Mouse (Mus musculus): Measurements from ENCODE around the gene H13. TPM values are rescaled to one million over a fixed set of nuclear protein-coding genes. Genes with fewer than 3 reads are reported as not detected.

H13 gene
- total and polyA plus RNA-seq, 3 experiments, result 116 to 175 (median 137) TPM

- dilution Hi-C loops (cut with MboI; ENCODE audit: extremely low pct_ligation_motif_present, extremely low pct_unique_long_range_greater_than_20kb, low sequenced_read_pairs), result no loop called here
- no peak for DNase-seq (ENCODE audit: extremely low read depth)
- Histone ChIP-seq H3K4me3 (replicated peaks in 1 of 3; ENCODE audit: low read depth in 2 of 3, low read length in 2 of 3, poor library complexity in 1 of 3) (no peak overlapping the region), H3K9ac (ENCODE audit: insufficient read depth, low read depth) (no peak overlapping the region), H3K27ac (ENCODE audit: insufficient read depth, low read depth) (no peak overlapping the region), H3K27me3 (replicated peaks) (peaks cover 3% of the 10 kb centered on the region), H3K9me3 (replicated peaks; ENCODE audit: low read length) (no peaks in the 10 kb centered on the region), H3K36me3 (replicated peaks in 1 of 2; ENCODE audit: control insufficient read depth in 1 of 2, insufficient read depth in 1 of 2, low read length in 1 of 2) (peaks cover 3 to 16% of the 10 kb centered on the region in 2 experiments), H3K4me1 (ENCODE audit: control insufficient read depth in 1 of 2, insufficient read depth in 2 of 2) (peaks cover 0 to 2% of the 10 kb centered on the region in 2 experiments; a peak in 1 of 4 replicates), H3K79me2 (replicated peaks; ENCODE audit: control insufficient read depth, extremely low read depth, insufficient read depth, poor library complexity, severe bottlenecking) (no peaks in the 10 kb centered on the region), H3K4me2 (ENCODE audit: insufficient read depth, low read depth, poor library complexity, severe bottlenecking) (no peak overlapping the region)
- no peak for TF ChIP-seq JUND (conservative IDR thresholded peaks at IDR 0.05; ENCODE audit: low read depth, low read length)
- TF ChIP-seq NELFE (IDR thresholded peaks at IDR 0.05; ENCODE audit: low read depth, low read length), result no peak
- TF ChIP-seq ZC3H11A (IDR thresholded peaks at IDR 0.05; ENCODE audit: low read depth, low read length), result no peak
- no peak for TF ChIP-seq HCFC1 (IDR thresholded peaks at IDR 0.05; ENCODE audit: low read depth, low read length)
- TF ChIP-seq JUN (IDR thresholded peaks at IDR 0.05; ENCODE audit: insufficient read depth, low read depth, low read length), result no peak
- no peak for TF ChIP-seq TBP (conservative IDR thresholded peaks at IDR 0.05; ENCODE audit: low read depth, low read length)
- no peak for TF ChIP-seq MAX (IDR thresholded peaks at IDR 0.05; ENCODE audit: low read length)
- no peak for TF ChIP-seq ELF1 (IDR thresholded peaks at IDR 0.05; ENCODE audit: low read depth, low read length)
- no peak for TF ChIP-seq E2F4 (IDR thresholded peaks at IDR 0.05; ENCODE audit: insufficient replicate concordance, low read depth, low read length)
- TF ChIP-seq EP300 (IDR thresholded peaks at IDR 0.05; ENCODE audit: low read length), result no peak
- no peak for TF ChIP-seq CHD2 (IDR thresholded peaks at IDR 0.05; ENCODE audit: low read length)
- TF ChIP-seq TCF12 (IDR thresholded peaks at IDR 0.05; ENCODE audit: low read depth, low read length), result no peak
- no peak for TF ChIP-seq ZNF384 (IDR thresholded peaks at IDR 0.05; ENCODE audit: low read depth, low read length)
- TF ChIP-seq PAX5 (IDR thresholded peaks at IDR 0.05; ENCODE audit: low read length), result no peak
- TF ChIP-seq KAT2A (IDR thresholded peaks at IDR 0.05; ENCODE audit: insufficient replicate concordance, low read length), result no peak
- no peak for TF ChIP-seq USF2 (conservative IDR thresholded peaks at IDR 0.05; ENCODE audit: low read depth, low read length)
- in situ Hi-C loops (cut with MboI; ENCODE audit: low pct_ligation_motif_present, low pct_unique_long_range_greater_than_20kb, low sequenced_read_pairs), result no loop called here
These were observed 48.8 kb downstream of the H13 start for GRCm38 (mm10) chr2:152718076-152718475.

GRCm38 (mm10) chr2:152723651-152724331 lies 54.5 kb downstream of the H13 start:
- peaks cover 0 to 7% of the 10 kb centered on the region in 2 experiments; a peak in 3 of 4 replicates for H3K4me1 ChIP-seq (ENCODE audit: control insufficient read depth in 1 of 2, insufficient read depth in 2 of 2)
- no peak overlapping the region for H3K4me3 ChIP-seq (replicated peaks in 1 of 3; ENCODE audit: low read depth in 2 of 3, low read length in 2 of 3, poor library complexity in 1 of 3)
- TF ChIP-seq MAFK (IDR thresholded peaks at IDR 0.05; ENCODE audit: insufficient replicate concordance, low read length) (no peak), IRF4 (IDR thresholded peaks at IDR 0.05; ENCODE audit: low read depth, low read length) (no peak), MEF2A (IDR thresholded peaks at IDR 0.05; ENCODE audit: borderline replicate concordance, low read depth, low read length) (no peak), USF1 (IDR thresholded peaks at IDR 0.05; ENCODE audit: low read depth, low read length) (no peak), ELF1 (IDR thresholded peaks at IDR 0.05; ENCODE audit: low read depth, low read length) (no peak)
- H3K9ac ChIP-seq (ENCODE audit: insufficient read depth, low read depth), result no peak overlapping the region
- no peaks in the 10 kb centered on the region for H3K79me2 ChIP-seq (replicated peaks; ENCODE audit: control insufficient read depth, extremely low read depth, insufficient read depth, poor library complexity, severe bottlenecking)
- no peaks in the 10 kb centered on the region for H3K9me3 ChIP-seq (replicated peaks; ENCODE audit: low read length)
- no peak overlapping the region for H3K4me2 ChIP-seq (ENCODE audit: insufficient read depth, low read depth, poor library complexity, severe bottlenecking)
- no peak overlapping the region for H3K27ac ChIP-seq (ENCODE audit: insufficient read depth, low read depth)
- dilution Hi-C loops (cut with MboI; ENCODE audit: extremely low pct_ligation_motif_present, extremely low pct_unique_long_range_greater_than_20kb, low sequenced_read_pairs), result no loop called here
- no peak for DNase-seq (ENCODE audit: extremely low read depth)
- no peaks in the 10 kb centered on the region for H3K36me3 ChIP-seq (replicated peaks in 1 of 2; ENCODE audit: control insufficient read depth in 1 of 2, insufficient read depth in 1 of 2, low read length in 1 of 2)
- in situ Hi-C loops (cut with MboI; ENCODE audit: low pct_ligation_motif_present, low pct_unique_long_range_greater_than_20kb, low sequenced_read_pairs), result no loop called here
- H3K27me3 ChIP-seq (replicated peaks), result peaks cover 6% of the 10 kb centered on the region
